Mouse (Mus musculus): ENCODE results near the gene Lrrc8b.

Lrrc8b gene

GRCm38 (mm10) chr5:105425587-105425986, 10.0 kb downstream of the Lrrc8b start:
- DNase-seq (ENCODE audit: low spot score): no peak

GRCm38 (mm10) chr5:105427326-105427725, 11.8 kb downstream of the Lrrc8b start:
- no peak for DNase-seq (ENCODE audit: low spot score)

- no peak for DNase-seq (ENCODE audit: low spot score)
Observed at GRCm38 (mm10) chr5:105428265-105428974, 12.8 kb downstream of the Lrrc8b start.

GRCm38 (mm10) chr5:105430148-105430547, 14.6 kb downstream of the Lrrc8b start:
- no peak for DNase-seq (ENCODE audit: low spot score)

GRCm38 (mm10) chr5:105439608-105440007, 24.0 kb downstream of the Lrrc8b start:
- no peak for DNase-seq (ENCODE audit: low spot score)

GRCm38 (mm10) chr5:105440992-105441535, 25.5 kb downstream of the Lrrc8b start:
- no peak for DNase-seq (ENCODE audit: low spot score)

GRCm38 (mm10) chr5:105442212-105443000, 26.8 kb downstream of the Lrrc8b start:
- DNase-seq (ENCODE audit: low spot score): no peak

- DNase-seq (ENCODE audit: low spot score): no peak
Observed at GRCm38 (mm10) chr5:105443057-105443815, 27.7 kb downstream of the Lrrc8b start.

GRCm38 (mm10) chr5:105445686-105446085, 30.1 kb downstream of the Lrrc8b start:
- DNase-seq (ENCODE audit: low spot score): no peak

- no peak for DNase-seq (ENCODE audit: low spot score)
Observed at GRCm38 (mm10) chr5:105454105-105454504, 38.5 kb downstream of the Lrrc8b start.

- no peak for DNase-seq (ENCODE audit: low spot score)
Observed at GRCm38 (mm10) chr5:105459077-105459476, 43.5 kb downstream of the Lrrc8b start.

GRCm38 (mm10) chr5:105460551-105460950, 45.0 kb downstream of the Lrrc8b start:
- no peak for DNase-seq (ENCODE audit: low spot score)

GRCm38 (mm10) chr5:105461076-105461475, 45.5 kb downstream of the Lrrc8b start:
- DNase-seq (ENCODE audit: low spot score): no peak

- no peak for DNase-seq (ENCODE audit: low spot score)
Observed at GRCm38 (mm10) chr5:105464671-105465070, 49.1 kb downstream of the Lrrc8b start.

GRCm38 (mm10) chr5:105465550-105465949, 50.0 kb downstream of the Lrrc8b start:
- no peak for DNase-seq (ENCODE audit: low spot score)

GRCm38 (mm10) chr5:105466471-105466902, 50.9 kb downstream of the Lrrc8b start:
- no peak for DNase-seq (ENCODE audit: low spot score)

GRCm38 (mm10) chr5:105467271-105467670, 51.7 kb downstream of the Lrrc8b start:
- DNase-seq (ENCODE audit: low spot score): no peak

- no peak for DNase-seq (ENCODE audit: low spot score)
Observed at GRCm38 (mm10) chr5:105472983-105473705, 57.6 kb downstream of the Lrrc8b start.

- no peak for DNase-seq (ENCODE audit: low spot score)
Observed at GRCm38 (mm10) chr5:105477527-105477926, 62.0 kb downstream of the Lrrc8b start.

GRCm38 (mm10) chr5:105479673-105480072, 64.1 kb downstream of the Lrrc8b start:
- no peak for DNase-seq (ENCODE audit: low spot score)

GRCm38 (mm10) chr5:105480561-105480960, 65.0 kb downstream of the Lrrc8b start:
- DNase-seq (ENCODE audit: low spot score): no peak

GRCm38 (mm10) chr5:105483632-105484031, 68.1 kb downstream of the Lrrc8b start:
- DNase-seq (ENCODE audit: low spot score): no peak

Data from ovary, adult 18-20 months (tissue).